8 mouse cellular contexts compared by ENCODE assay signal in the genomic region with DNA sequence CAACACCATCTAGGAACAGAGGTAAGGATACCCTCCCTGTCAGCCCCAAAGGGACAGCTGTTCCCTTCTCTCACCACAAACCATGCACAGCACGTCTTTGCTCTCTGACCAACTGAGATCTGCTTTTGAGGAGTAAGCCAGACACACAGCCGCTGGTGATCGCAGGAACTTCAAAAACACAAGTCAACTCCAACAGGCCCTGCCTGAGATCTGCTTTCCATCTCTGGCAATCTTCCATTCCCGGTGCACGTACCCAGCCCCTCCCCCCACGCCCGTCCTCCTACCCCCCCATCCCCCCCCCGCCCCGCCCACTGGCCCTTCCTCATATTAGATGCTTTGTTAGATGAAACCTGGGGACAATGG. TPM values are rescaled to one million over a fixed set of nuclear protein-coding genes. Genes with fewer than 3 reads are reported as not detected.
A peak's percentile ranks its signal among the peaks of the same experiment; 100 is the strongest.
DNase-seq lines count a peak whose midpoint lies in the region; ATAC-seq lines count a peak whose summit lies in the region.

No protein-coding gene starts in this region.

- DNase-seq in right cerebral cortex, postnatal 4 days, result peak; percentile 17
- DNase-seq in right cerebral cortex, adult 18-20 months, result no peak
- DNase-seq in forebrain, embryonic 11.5 days (ENCODE audit: low spot score), result peak; percentile 61
- peak; percentile 64 for DNase-seq in heart, postnatal 10 days
- DNase-seq in thymus, postnatal 4 days, result no peak
- DNase-seq in thymus, adult 18-20 months, result no peak

- peak overlapping the region; percentile 34; the same call in 1 of the 2 replicates for H3K4me2 ChIP-seq in forebrain, embryonic 11.5 days (ENCODE audit: low read depth, low read length, severe bottlenecking)
- peak overlapping the region; percentile 35 for H3K4me2 ChIP-seq in limb, embryonic 15.5 days
- peak overlapping the region; percentile 43 for H3K4me2 ChIP-seq in midbrain, embryonic 13.5 days (replicated peaks)

- peak overlapping the region; percentile 29; the same call in 1 of the 2 replicates for H3K9ac ChIP-seq in forebrain, embryonic 11.5 days (ENCODE audit: low read length)
- no peak overlapping the region for H3K9ac ChIP-seq in limb, embryonic 15.5 days
- 0 out of 2 replicates have a peak overlapping the region, but pooled peaks have one; percentile 10 for H3K9ac ChIP-seq in midbrain, embryonic 13.5 days (replicated peaks)

- H3K4me1 ChIP-seq in forebrain, embryonic 11.5 days (replicated peaks; ENCODE audit: control insufficient read depth, insufficient read depth, low read length), result peaks cover 6% of the 10 kb centered on the region; the same call in 1 of the 2 replicates
- peaks cover 6% of the 10 kb centered on the region; the same call in 1 of the 2 replicates for H3K4me1 ChIP-seq in limb, embryonic 15.5 days
- peaks cover 15% of the 10 kb centered on the region for H3K4me1 ChIP-seq in midbrain, embryonic 13.5 days (replicated peaks)

- peak; percentile 36; the same call in 1 of the 2 replicates for ATAC-seq in forebrain, embryonic 11.5 days (replicated peaks; ENCODE audit: low FRiP score)
- 0 out of 2 replicates have a peak, but pooled peaks have one; percentile 73 for ATAC-seq in limb, embryonic 15.5 days (ENCODE audit: insufficient number of reproducible peaks, low FRiP score, low TSS enrichment, low read depth)
- peak; percentile 62; the same call in 1 of the 2 replicates for ATAC-seq in midbrain, embryonic 13.5 days

- H3K27ac ChIP-seq in forebrain, embryonic 11.5 days (ENCODE audit: low read depth, low read length), result no peak overlapping the region
- peak overlapping the region; percentile 80 for H3K27ac ChIP-seq in limb, embryonic 15.5 days
- no peak overlapping the region for H3K27ac ChIP-seq in midbrain, embryonic 13.5 days

- intact Hi-C loops in heart, postnatal 10 days (cut with DNase I), result no loop called here

- H3K9me3 ChIP-seq in forebrain, embryonic 11.5 days (ENCODE audit: control insufficient read depth, low read length), result no peaks in the 10 kb centered on the region
- H3K9me3 ChIP-seq in limb, embryonic 15.5 days, result no peaks in the 10 kb centered on the region
- no peaks in the 10 kb centered on the region for H3K9me3 ChIP-seq in midbrain, embryonic 13.5 days

- H3K27me3 ChIP-seq in forebrain, embryonic 11.5 days (ENCODE audit: control insufficient read depth, insufficient read depth, low read length), result no peaks in the 10 kb centered on the region
- no peaks in the 10 kb centered on the region for H3K27me3 ChIP-seq in limb, embryonic 15.5 days
- no peaks in the 10 kb centered on the region for H3K27me3 ChIP-seq in midbrain, embryonic 13.5 days

- H3K4me3 ChIP-seq in forebrain, embryonic 11.5 days (ENCODE audit: low read depth, low read length), result peak overlapping the region; percentile 10; the same call in 1 of the 2 replicates
- peak overlapping the region; percentile 24 for H3K4me3 ChIP-seq in limb, embryonic 15.5 days
- peak overlapping the region; percentile 21 for H3K4me3 ChIP-seq in midbrain, embryonic 13.5 days (replicated peaks)

- WGBS in forebrain, embryonic 11.5 days, result 6% methylated on average over 9 of the region's 9 CpGs
- WGBS in limb, embryonic 15.5 days, result 3% methylated on average over 9 of the region's 9 CpGs
- 5% methylated on average over 9 of the region's 9 CpGs for WGBS in midbrain, embryonic 13.5 days

- no peaks in the 10 kb centered on the region for H3K36me3 ChIP-seq in forebrain, embryonic 11.5 days (ENCODE audit: control insufficient read depth, insufficient read depth, low read length)
- H3K36me3 ChIP-seq in limb, embryonic 15.5 days, result no peaks in the 10 kb centered on the region
- no peaks in the 10 kb centered on the region for H3K36me3 ChIP-seq in midbrain, embryonic 13.5 days

RNA-seq across cellular contexts. Expression of gene Cep85l, which starts 18.8 kb away (rescaled TPM):
- polyA plus RNA-seq in forebrain, embryonic 11.5 days (2014; fragmentation: Nextera tagmentation; extraction: Ambion mirVana), result 4.8 and 5.5 TPM in 2 replicates
- total RNA-seq in heart, postnatal 10 days (2021), result 10 to 100 TPM; 18.8 to 20.9 TPM
- polyA plus RNA-seq in limb, embryonic 15.5 days (2015; fragmentation: Nextera tagmentation; extraction: Ambion mirVana), result 5.9 and 6.8 TPM in 2 replicates
- polyA plus RNA-seq in midbrain, embryonic 13.5 days (2015; fragmentation: Nextera tagmentation; extraction: Ambion mirVana), result 5.1 and 5.6 TPM in 2 replicates

Comparison
In these comparisons a context has a peak if more than half of its experiments do, and no peak if none do; other contexts are left out.
1. DNase-seq: peak in right cerebral cortex, postnatal 4 days (single experiment), forebrain, embryonic 11.5 days (single experiment) and heart, postnatal 10 days (2 of 2); none in right cerebral cortex, adult 18-20 months (single experiment), thymus, postnatal 4 days (single experiment) and thymus, adult 18-20 months (0 of 2).
2. Peak in every context shown above with its lines, with median percentiles within 50 percentile points of each other: ATAC-seq, H3K4me2 ChIP-seq and H3K4me3 ChIP-seq.